Mouse (Mus musculus): ENCODE data around the gene Sfpq. TPM values are rescaled to one million over a fixed set of nuclear protein-coding genes. Genes with fewer than 3 reads are reported as not detected.
"Not testable (repeated sequence)": the region's sequence is repeated elsewhere in the genome, so short reads cannot be mapped to it uniquely, and the experiment has no call there.

Sfpq gene
- total and polyA plus RNA-seq, 3 experiments = 16.7 to 75.5 (median 72.2) TPM

GRCm38 (mm10) chr4:126988503-126988902 lies 32.6 kb upstream of the Sfpq start:
- H3K9ac ChIP-seq (ENCODE audit: low read depth, low read length) = no peak overlapping the region
- H3K4me3 ChIP-seq = no peak overlapping the region
- H3K27me3 ChIP-seq (ENCODE audit: control insufficient read depth, insufficient read depth, low read length) = no peaks in the 10 kb centered on the region
- no peak overlapping the region for H3K27ac ChIP-seq
- WGBS = 79% methylated on average over 4 of the region's 4 CpGs
- intact Hi-C loops (cut with DNase I) = no loop called here
- no peaks in the 10 kb centered on the region for H3K79me2 ChIP-seq (replicated peaks; ENCODE audit: control insufficient read depth, insufficient read depth, low read length)
- H3K4me1 ChIP-seq (ENCODE audit: control insufficient read depth, insufficient read depth, low read length) = no peaks in the 10 kb centered on the region
- TF ChIP-seq CTCF (IDR thresholded peaks at IDR 0.05) = no peak
- TF ChIP-seq EP300 (IDR thresholded peaks at IDR 0.05; ENCODE audit: insufficient read depth, low read depth, low read length) = no peak
- no peak for TF ChIP-seq POLR2A (IDR thresholded peaks at IDR 0.05; ENCODE audit: insufficient read depth, low read depth, low read length)
- H3K36me3 ChIP-seq (ENCODE audit: control insufficient read depth, insufficient read depth, low read length) = no peaks in the 10 kb centered on the region
- no peak for DNase-seq

GRCm38 (mm10) chr4:126990553-126990952 lies 30.6 kb upstream of the Sfpq start:
- H3K9ac ChIP-seq (ENCODE audit: low read depth, low read length) = no peak overlapping the region
- no peak for DNase-seq
- intact Hi-C loops (cut with DNase I) = no loop called here

GRCm38 (mm10) chr4:126992356-126992755 lies 28.8 kb upstream of the Sfpq start:
- H3K4me3 ChIP-seq = no peak overlapping the region
- 66% methylated on average over 5 of the region's 5 CpGs for WGBS
- TF ChIP-seq CTCF (IDR thresholded peaks at IDR 0.05) (peak; percentile 60), POLR2A (IDR thresholded peaks at IDR 0.05; ENCODE audit: insufficient read depth, low read depth, low read length) (no peak)

More at GRCm38 (mm10) chr4:126990553-126990952, 30.6 kb upstream of the Sfpq start:
- TF ChIP-seq CTCF (IDR thresholded peaks at IDR 0.05) (no peak), EP300 (IDR thresholded peaks at IDR 0.05; ENCODE audit: insufficient read depth, low read depth, low read length) (no peak), POLR2A (IDR thresholded peaks at IDR 0.05; ENCODE audit: insufficient read depth, low read depth, low read length) (no peak)
- no peaks in the 10 kb centered on the region for H3K4me1 ChIP-seq (ENCODE audit: control insufficient read depth, insufficient read depth, low read length)
- no peak overlapping the region for H3K4me3 ChIP-seq
- no peak overlapping the region for H3K27ac ChIP-seq
- no peaks in the 10 kb centered on the region for H3K27me3 ChIP-seq (ENCODE audit: control insufficient read depth, insufficient read depth, low read length)
- no peaks in the 10 kb centered on the region for H3K79me2 ChIP-seq (replicated peaks; ENCODE audit: control insufficient read depth, insufficient read depth, low read length)
- H3K36me3 ChIP-seq (ENCODE audit: control insufficient read depth, insufficient read depth, low read length) = no peaks in the 10 kb centered on the region

GRCm38 (mm10) chr4:126999372-126999771 lies 21.8 kb upstream of the Sfpq start:
- H3K79me2 ChIP-seq (replicated peaks; ENCODE audit: control insufficient read depth, insufficient read depth, low read length); intact Hi-C loops (cut with DNase I); H3K4me3 ChIP-seq; H3K27me3 ChIP-seq (ENCODE audit: control insufficient read depth, insufficient read depth, low read length); H3K27ac ChIP-seq; H3K4me1 ChIP-seq (ENCODE audit: control insufficient read depth, insufficient read depth, low read length); H3K36me3 ChIP-seq (ENCODE audit: control insufficient read depth, insufficient read depth, low read length); H3K9ac ChIP-seq (ENCODE audit: low read depth, low read length); DNase-seq: not testable (repeated sequence)
- 95% methylated on average over 16 of the region's 16 CpGs for WGBS

More at GRCm38 (mm10) chr4:126992356-126992755, 28.8 kb upstream of the Sfpq start:
- no peaks in the 10 kb centered on the region for H3K79me2 ChIP-seq (replicated peaks; ENCODE audit: control insufficient read depth, insufficient read depth, low read length)
- H3K27ac ChIP-seq = no peak overlapping the region
- H3K36me3 ChIP-seq (ENCODE audit: control insufficient read depth, insufficient read depth, low read length) = no peaks in the 10 kb centered on the region
- DNase-seq = no peak
- no peaks in the 10 kb centered on the region for H3K27me3 ChIP-seq (ENCODE audit: control insufficient read depth, insufficient read depth, low read length)
- no peak overlapping the region for H3K9ac ChIP-seq (ENCODE audit: low read depth, low read length)
- no peaks in the 10 kb centered on the region for H3K4me1 ChIP-seq (ENCODE audit: control insufficient read depth, insufficient read depth, low read length)
- intact Hi-C loops (cut with DNase I) = no loop called here

GRCm38 (mm10) chr4:127000601-127001105 lies 20.5 kb upstream of the Sfpq start:
- DNase-seq = no peak
- no peaks in the 10 kb centered on the region for H3K4me1 ChIP-seq (ENCODE audit: control insufficient read depth, insufficient read depth, low read length)
- H3K36me3 ChIP-seq (ENCODE audit: control insufficient read depth, insufficient read depth, low read length) = no peaks in the 10 kb centered on the region
- 47% methylated on average over 8 of the region's 8 CpGs for WGBS
- intact Hi-C loops (cut with DNase I) = no loop called here
- no peaks in the 10 kb centered on the region for H3K79me2 ChIP-seq (replicated peaks; ENCODE audit: control insufficient read depth, insufficient read depth, low read length)
- no peak overlapping the region for H3K27ac ChIP-seq
- H3K27me3 ChIP-seq (ENCODE audit: control insufficient read depth, insufficient read depth, low read length) = no peaks in the 10 kb centered on the region
- H3K9ac ChIP-seq (ENCODE audit: low read depth, low read length) = no peak overlapping the region
- TF ChIP-seq POLR2A (IDR thresholded peaks at IDR 0.05; ENCODE audit: insufficient read depth, low read depth, low read length) (no peak), CTCF (IDR thresholded peaks at IDR 0.05) (no peak)
- no peak overlapping the region for H3K4me3 ChIP-seq

GRCm38 (mm10) chr4:127004384-127004783 lies 16.7 kb upstream of the Sfpq start:
- Histone ChIP-seq H3K36me3 (ENCODE audit: control insufficient read depth, insufficient read depth, low read length) (no peaks in the 10 kb centered on the region), H3K27ac (no peak overlapping the region), H3K79me2 (replicated peaks; ENCODE audit: control insufficient read depth, insufficient read depth, low read length) (no peaks in the 10 kb centered on the region), H3K27me3 (ENCODE audit: control insufficient read depth, insufficient read depth, low read length) (no peaks in the 10 kb centered on the region), H3K4me1 (ENCODE audit: control insufficient read depth, insufficient read depth, low read length) (no peaks in the 10 kb centered on the region), H3K4me3 (no peak overlapping the region), H3K9ac (ENCODE audit: low read depth, low read length) (no peak overlapping the region)
- no peak for DNase-seq
- intact Hi-C loops (cut with DNase I) = no loop called here
- WGBS = 84% methylated on average over 3 of the region's 3 CpGs
- TF ChIP-seq POLR2A (IDR thresholded peaks at IDR 0.05; ENCODE audit: insufficient read depth, low read depth, low read length) (no peak), CTCF (IDR thresholded peaks at IDR 0.05) (no peak), EP300 (IDR thresholded peaks at IDR 0.05; ENCODE audit: insufficient read depth, low read depth, low read length) (no peak)

Data from heart, adult 2 months (tissue).